Mouse (Mus musculus): ENCODE measurements at regions not wholly inside any gene's neighbourhood (a gene's known extent, or its start where the extent isn't known, plus 50 kb on each side); places are given as distances from the start of the nearest gene placed in this dataset.

- H3K27me3 ChIP-seq: peaks cover 4% of the 10 kb centered on the region
- in situ Hi-C loops (cut with MboI; ENCODE audit: low pct_unique_long_range_greater_than_20kb): no loop called here
- ChIA-PET POLR2A (no interaction called here), CTCF (interaction anchor here (1.1 to 1.7 kb wide), 2 partner anchors 14 to 19 kb away, joined by 3 to 5 read pairs; no protein-coding TSS in a partner anchor)
- DNase-seq (ENCODE audit: low read depth, low spot score) (no peak), ATAC-seq (no peak)
- TF ChIP-seq CTCF (IDR thresholded peaks at IDR 0.05): no peak
These were observed 107.9 kb upstream of the Abcb5 start for GRCm38 (mm10) chr12:119074147-119074546.

- ATAC-seq (peak; percentile 91), DNase-seq (ENCODE audit: low read depth, low spot score) (peak; percentile 43)
- TF ChIP-seq CTCF (IDR thresholded peaks at IDR 0.05): no peak
- POLR2A ChIA-PET: no interaction called here
- CTCF ChIA-PET: no interaction called here
- H3K27me3 ChIP-seq: no peaks in the 10 kb centered on the region
- in situ Hi-C loops (cut with MboI; ENCODE audit: low pct_unique_long_range_greater_than_20kb): no loop called here
These were observed 104.7 kb upstream of the Abcb5 start for GRCm38 (mm10) chr12:119070963-119071362.

- ChIA-PET POLR2A (no interaction called here), CTCF (no interaction called here)
- ATAC-seq: no peak
These were observed 104.2 kb upstream of the Abcb5 start for GRCm38 (mm10) chr12:119070446-119070845.

GRCm38 (mm10) chr12:119069747-119070146 lies 103.5 kb upstream of the Abcb5 start:
- CTCF ChIA-PET: no interaction called here
- ATAC-seq (no peak), DNase-seq (ENCODE audit: low read depth, low spot score) (no peak)
- POLR2A ChIA-PET: interaction anchor here (0.9 kb wide), 1 partner anchor 18 kb away, joined by 5 read pairs; no protein-coding TSS in a partner anchor
- H3K27me3 ChIP-seq: no peaks in the 10 kb centered on the region
- in situ Hi-C loops (cut with MboI; ENCODE audit: low pct_unique_long_range_greater_than_20kb): no loop called here
- TF ChIP-seq CTCF (IDR thresholded peaks at IDR 0.05): no peak

More at GRCm38 (mm10) chr12:119070446-119070845, 104.2 kb upstream of the Abcb5 start:
- H3K27me3 ChIP-seq: no peaks in the 10 kb centered on the region
- no peak for TF ChIP-seq CTCF (IDR thresholded peaks at IDR 0.05)
- in situ Hi-C loops (cut with MboI; ENCODE audit: low pct_unique_long_range_greater_than_20kb): no loop called here
- DNase-seq (ENCODE audit: low read depth, low spot score): no peak

- DNase-seq (ENCODE audit: low read depth, low spot score) (no peak), ATAC-seq (no peak)
- no peak for TF ChIP-seq CTCF (IDR thresholded peaks at IDR 0.05)
- ChIA-PET CTCF (no interaction called here), POLR2A (no interaction called here)
- no peaks in the 10 kb centered on the region for H3K27me3 ChIP-seq
- in situ Hi-C loops (cut with MboI; ENCODE audit: low pct_unique_long_range_greater_than_20kb): no loop called here
These were observed 101.9 kb upstream of the Abcb5 start for GRCm38 (mm10) chr12:119068079-119068478.

GRCm38 (mm10) chr12:119062931-119063330 lies 96.7 kb upstream of the Abcb5 start:
- ATAC-seq: no peak
- POLR2A ChIA-PET: no interaction called here
- in situ Hi-C loops (cut with MboI; ENCODE audit: low pct_unique_long_range_greater_than_20kb): no loop called here
- no peaks in the 10 kb centered on the region for H3K27me3 ChIP-seq
- CTCF ChIA-PET: no interaction called here
- no peak for DNase-seq (ENCODE audit: low read depth, low spot score)
- TF ChIP-seq CTCF (IDR thresholded peaks at IDR 0.05): no peak

- in situ Hi-C loops (cut with MboI; ENCODE audit: low pct_unique_long_range_greater_than_20kb): no loop called here
- TF ChIP-seq CTCF (IDR thresholded peaks at IDR 0.05): no peak
- ChIA-PET CTCF (no interaction called here), POLR2A (no interaction called here)
- no peaks in the 10 kb centered on the region for H3K27me3 ChIP-seq
- DNase-seq (ENCODE audit: low read depth, low spot score) (no peak), ATAC-seq (no peak)
These were observed 96.3 kb upstream of the Abcb5 start for GRCm38 (mm10) chr12:119062490-119062889.

- TF ChIP-seq CTCF (IDR thresholded peaks at IDR 0.05): no peak
- in situ Hi-C loops (cut with MboI; ENCODE audit: low pct_unique_long_range_greater_than_20kb): no loop called here
- DNase-seq (ENCODE audit: low read depth, low spot score) (no peak), ATAC-seq (peak; percentile 44)
- CTCF ChIA-PET: no interaction called here
- peaks cover 3% of the 10 kb centered on the region for H3K27me3 ChIP-seq
- POLR2A ChIA-PET: no interaction called here
These were observed 88.3 kb upstream of the Abcb5 start for GRCm38 (mm10) chr12:119054560-119054959.

- ATAC-seq (no peak), DNase-seq (ENCODE audit: low read depth, low spot score) (no peak)
- ChIA-PET CTCF (interaction anchor here (1.6 kb wide), 1 partner anchor 20 kb away, joined by 4 read pairs; no protein-coding TSS in a partner anchor), POLR2A (interaction anchor here (0.8 kb wide), 1 partner anchor 18 kb away, joined by 5 read pairs; no protein-coding TSS in a partner anchor)
- H3K27me3 ChIP-seq: peaks cover 3% of the 10 kb centered on the region
- TF ChIP-seq CTCF (IDR thresholded peaks at IDR 0.05): no peak
- in situ Hi-C loops (cut with MboI; ENCODE audit: low pct_unique_long_range_greater_than_20kb): no loop called here
These were observed 85.6 kb upstream of the Abcb5 start for GRCm38 (mm10) chr12:119051692-119052379.

- ChIA-PET CTCF (interaction anchor here (0.7 kb wide), 1 partner anchor 51 kb away, joined by 3 read pairs; no protein-coding TSS in a partner anchor), POLR2A (no interaction called here)
- in situ Hi-C loops (cut with MboI; ENCODE audit: low pct_unique_long_range_greater_than_20kb): no loop called here
- no peaks in the 10 kb centered on the region for H3K27me3 ChIP-seq
- DNase-seq (ENCODE audit: low read depth, low spot score) (no peak), ATAC-seq (no peak)
- TF ChIP-seq CTCF (IDR thresholded peaks at IDR 0.05): no peak
These were observed 72.1 kb upstream of the Abcb5 start for GRCm38 (mm10) chr12:119038306-119038705.

GRCm38 (mm10) chr12:119034828-119035227 lies 68.6 kb upstream of the Abcb5 start:
- in situ Hi-C loops (cut with MboI; ENCODE audit: low pct_unique_long_range_greater_than_20kb): no loop called here
- POLR2A ChIA-PET: no interaction called here
- no peak for TF ChIP-seq CTCF (IDR thresholded peaks at IDR 0.05)
- ATAC-seq: no peak
- no peaks in the 10 kb centered on the region for H3K27me3 ChIP-seq
- CTCF ChIA-PET: no interaction called here
- no peak for DNase-seq (ENCODE audit: low read depth, low spot score)

GRCm38 (mm10) chr12:119028711-119029110 lies 62.5 kb upstream of the Abcb5 start:
- CTCF ChIA-PET: no interaction called here
- in situ Hi-C loops (cut with MboI; ENCODE audit: low pct_unique_long_range_greater_than_20kb): loop anchor here (10.0 kb wide), 2 partner anchors 306 to 446 kb away; no protein-coding TSS in a partner anchor
- no peak for TF ChIP-seq CTCF (IDR thresholded peaks at IDR 0.05)
- POLR2A ChIA-PET: no interaction called here
- no peaks in the 10 kb centered on the region for H3K27me3 ChIP-seq
- no peak for DNase-seq (ENCODE audit: low read depth, low spot score)
- ATAC-seq: no peak

Data from Patski (cell line).